Mouse (Mus musculus): ENCODE measurements at regions not wholly inside any gene's neighbourhood (a gene's known extent, or its start where the extent isn't known, plus 50 kb on each side); places are given as distances from the start of the nearest gene placed in this dataset.

DNA sequence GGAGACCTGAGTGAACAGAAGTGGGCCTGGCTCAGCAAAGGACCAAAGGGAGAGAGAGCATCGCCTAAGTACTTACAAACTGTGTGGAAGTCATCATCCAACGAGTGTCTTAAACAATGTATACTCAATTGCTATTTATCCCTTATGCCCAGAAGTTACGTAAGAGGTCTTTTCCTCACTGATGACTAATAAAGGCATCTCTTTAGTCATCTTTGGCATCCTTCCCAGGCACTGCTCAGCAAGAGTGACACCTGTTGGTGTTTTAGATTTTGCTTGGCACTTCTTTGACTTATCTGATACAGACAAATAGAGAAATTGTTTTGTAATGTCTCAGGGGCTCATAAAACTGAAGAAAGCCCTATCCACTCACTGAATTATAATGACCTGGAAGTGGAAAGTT, 59.4 kb upstream of the Cenpw start:
- no peak for DNase-seq (ENCODE audit: extremely low spot score)

DNA sequence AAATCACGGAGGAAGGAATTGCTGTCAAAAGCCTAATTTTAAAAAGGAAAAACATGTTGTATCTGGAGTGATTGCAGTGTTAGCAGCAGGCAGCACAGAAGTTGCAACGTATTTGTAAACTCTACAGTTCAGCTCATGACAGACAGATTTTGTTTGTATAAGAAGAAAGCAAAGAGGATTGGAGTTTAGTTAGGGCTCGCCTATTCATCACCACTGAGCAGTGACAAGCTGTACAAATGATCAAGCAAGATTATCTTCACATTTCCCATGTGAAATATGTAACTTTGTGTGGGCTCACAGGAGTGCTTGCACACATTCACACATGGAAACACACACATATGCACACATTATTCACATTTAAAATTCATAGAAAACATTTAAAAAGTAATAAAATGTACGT, 57.5 kb upstream of the Cenpw start:
- no peak for DNase-seq (ENCODE audit: extremely low spot score)

All from embryo, embryonic 9.5 days (tissue).